Mouse (Mus musculus) cerebellum, adult 2 months (tissue): ENCODE results near the gene Gm20820. TPM values are rescaled to one million over a fixed set of nuclear protein-coding genes. Genes with fewer than 3 reads are reported as not detected.
"Not testable (repeated sequence)": the region's sequence is repeated elsewhere in the genome, so short reads cannot be mapped to it uniquely, and the experiment has no call there.

Source experiments
- DNase-seq, 2 experiments: peaks; one replicate each; pipeline ENCODE4 v3.0.0; 2021
- H3K27ac ChIP-seq: fragments of 200-500 bp; 2 replicates; pipeline ENCODE4 v1.5.1; 2012; ENCODE audit warnings: low read length, control low read depth, inconsistent platforms; ENCODE audit not compliant: insufficient read depth
- H3K27me3 ChIP-seq: fragments of 200-500 bp; 2 replicates; pipeline ENCODE4 v1.6.1; 2012; ENCODE audit warnings: inconsistent platforms, mild to moderate bottlenecking, low read length, moderate library complexity; ENCODE audit not compliant: control insufficient read depth, insufficient read depth
- H3K4me1 ChIP-seq: fragments of 200-500 bp; 2 replicates; pipeline ENCODE4 v1.6.1; 2011; ENCODE audit warnings: low read length; ENCODE audit not compliant: control insufficient read depth, insufficient read depth
- H3K4me3 ChIP-seq: fragments of 200-500 bp; replicated peaks from 2 replicates; pipeline ENCODE3; 2011; ENCODE audit warnings: mild to moderate bottlenecking, low read depth, low read length, control low read depth; ENCODE audit not compliant: insufficient read depth
- WGBS: fragments of 180-500 bp; shearing (Covaris S2); methylation state at CpG from one replicate; pipeline ENCODE4 v1.1.7; 2018; 5-methylcytosine and 5-hydroxymethylcytosine counted together
- polyA plus RNA-seq: library from polyadenylated mRNA; depleted of rRNA; stranded (reverse); fragments of >200 nt; gene quantifications from 2 replicates; pipeline ENCODE4 v1.2.3, GENCODE M21; 2012; rRNA removed

The Gm20820 gene
- polyA plus RNA-seq, result not detected in 2 replicates

- H3K27me3 ChIP-seq, H3K4me3 ChIP-seq, H3K27ac ChIP-seq, DNase-seq, H3K4me1 ChIP-seq: not testable (repeated sequence)
- no CpG with 5 or more reads among the region's 6 CpGs for WGBS
Observed at GRCm38 (mm10) chrY:86061472-86061871, at the start of gene Gm20820. Gene Gm20820, plus strand, starts transcription at chrY:86061772.
